In the genomic region with DNA sequence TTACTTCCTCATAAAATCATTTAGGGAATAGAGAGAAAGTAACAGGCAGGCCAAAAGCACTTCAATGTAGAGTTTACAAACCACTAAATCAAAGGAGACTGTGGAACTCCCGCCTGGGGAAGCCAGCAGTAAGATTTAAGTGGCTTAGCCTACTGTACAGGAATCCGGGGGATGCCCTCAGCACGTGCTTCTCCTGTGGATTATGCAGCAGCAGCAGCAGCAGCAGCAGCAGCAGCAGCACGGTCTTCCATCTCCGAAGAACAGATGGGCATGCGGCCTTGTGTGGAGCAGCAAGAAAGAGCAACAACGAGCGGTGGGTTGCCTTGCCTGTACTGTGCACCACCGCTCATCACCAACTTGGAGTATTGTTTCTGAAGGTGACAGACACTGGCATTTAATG, we compare ENCODE assay signal across 12 mouse cellular contexts.
DNase-seq lines count a peak whose midpoint lies in the region; ATAC-seq and TF ChIP-seq lines count a peak whose summit lies in the region.
"Had no signal": no experiment of that assay in that cellular context is flagged by ENCODE, and none has a peak within 500 bp of the region (broad histone marks: within the 10 kb centered on the region; RNA-seq: fewer than 3 reads in every experiment).

No protein-coding gene starts in this region.

- no peak overlapping the region for H3K9ac ChIP-seq in midbrain, embryonic 13.5 days (replicated peaks)
- H3K9ac ChIP-seq: limb, embryonic 13.5 days; lung, embryonic 15.5 days had no signal

- H3K36me3 ChIP-seq in hindbrain, embryonic 10.5 days, result no peaks in the 10 kb centered on the region
- no peaks in the 10 kb centered on the region for H3K36me3 ChIP-seq in midbrain, embryonic 13.5 days
- H3K36me3 ChIP-seq: limb, embryonic 13.5 days; lung, embryonic 15.5 days had no signal

- WGBS in hindbrain, embryonic 10.5 days, result 30% methylated on average over 9 of the region's 9 CpGs
- 8% methylated on average over 9 of the region's 9 CpGs for WGBS in midbrain, embryonic 13.5 days

- peaks cover 42% of the 10 kb centered on the region for H3K4me1 ChIP-seq in hindbrain, embryonic 10.5 days (replicated peaks)
- peaks cover 42% of the 10 kb centered on the region for H3K4me1 ChIP-seq in midbrain, embryonic 13.5 days (replicated peaks)

- DNase-seq in brain, embryonic 14.5 days (ENCODE audit: low read depth), result peak; percentile 91
- DNase-seq in embryo, embryonic 9.5 days (ENCODE audit: extremely low spot score), result peak; percentile 28
- peak; percentile 47 for DNase-seq in hindbrain, embryonic 10.5 days (ENCODE audit: low spot score)
- no peak for DNase-seq in cerebellum, adult 18-20 months
- no peak for DNase-seq in spleen, postnatal 4 days (ENCODE audit: low spot score in 2 of 2)
- DNase-seq: cerebellum, postnatal 25 days; thymus, postnatal 25 days had no signal

- H3K27ac ChIP-seq in hindbrain, embryonic 10.5 days, result peak overlapping the region; percentile 74
- H3K27ac ChIP-seq in midbrain, embryonic 13.5 days, result peak overlapping the region; percentile 61
- H3K27ac ChIP-seq: limb, embryonic 13.5 days; lung, embryonic 15.5 days had no signal

- H3K4me3 ChIP-seq in hindbrain, embryonic 10.5 days, result no peak overlapping the region
- H3K4me3 ChIP-seq in midbrain, embryonic 13.5 days (replicated peaks), result no peak overlapping the region
- H3K4me3 ChIP-seq: limb, embryonic 13.5 days; lung, embryonic 15.5 days had no signal

- TF ChIP-seq CTCF in brain, embryonic 14.5 days (IDR thresholded peaks at IDR 0.05; ENCODE audit: borderline replicate concordance, extremely low read depth, insufficient read depth, insufficient read length), result no peak

- H3K4me2 ChIP-seq in midbrain, embryonic 13.5 days (replicated peaks), result no peak overlapping the region
- H3K4me2 ChIP-seq: limb, embryonic 13.5 days; lung, embryonic 15.5 days had no signal

- peak; percentile 59 for ATAC-seq in midbrain, embryonic 13.5 days
- no peak for ATAC-seq in CD4-positive, CD25-positive, alpha-beta regulatory T cell, adult 4 months

- H3K9me3 ChIP-seq in hindbrain, embryonic 10.5 days, result no peaks in the 10 kb centered on the region
- no peaks in the 10 kb centered on the region for H3K9me3 ChIP-seq in midbrain, embryonic 13.5 days
- H3K9me3 ChIP-seq: limb, embryonic 13.5 days; lung, embryonic 15.5 days had no signal

- TF ChIP-seq POLR2A in brain, embryonic 14.5 days (IDR thresholded peaks at IDR 0.05; ENCODE audit: borderline replicate concordance, extremely low read depth, insufficient read depth, insufficient read length, poor library complexity, severe bottlenecking), result no peak

- peaks cover 43% of the 10 kb centered on the region for H3K27me3 ChIP-seq in hindbrain, embryonic 10.5 days (ENCODE audit: insufficient read depth, poor library complexity, severe bottlenecking)
- peaks cover 70% of the 10 kb centered on the region for H3K27me3 ChIP-seq in midbrain, embryonic 13.5 days
- H3K27me3 ChIP-seq: CH12.LX; lung, embryonic 15.5 days had no signal

Comparison
In these comparisons a context has a peak if more than half of its experiments do, and no peak if none do; other contexts are left out.
1. DNase-seq: peak in brain, embryonic 14.5 days (single experiment), embryo, embryonic 9.5 days (single experiment) and hindbrain, embryonic 10.5 days (single experiment); none in cerebellum, adult 18-20 months (0 of 2) and spleen, postnatal 4 days (0 of 2).